Mouse (Mus musculus) stomach, postnatal 0 days (tissue): ENCODE results near the gene Ube2h. TPM values are rescaled to one million over a fixed set of nuclear protein-coding genes. Genes with fewer than 3 reads are reported as not detected.

ENCODE experiments used
- ATAC-seq: fragments of 200-750 bp; cut with Nextera tagmentation; 2 replicates; pipeline ENCODE4 v1.8.0; 2017; ENCODE audit not compliant: low FRiP score, low TSS enrichment
- DNase-seq: peaks from one replicate; pipeline ENCODE4 v3.0.0-alpha.2; 2016; ENCODE audit warnings: low spot score
- H3K27ac ChIP-seq: fragments of 300-500 bp; sonication (generic); replicated peaks from 2 replicates; pipeline ENCODE4 v1.5.1; 2014; ENCODE audit warnings: mild to moderate bottlenecking, control low read depth
- H3K27me3 ChIP-seq: fragments of 300-500 bp; sonication (generic); 2 replicates; pipeline ENCODE4 v1.6.1; 2014; ENCODE audit warnings: low read length; ENCODE audit not compliant: control insufficient read depth, insufficient read depth
- H3K36me3 ChIP-seq: fragments of 300-500 bp; sonication (generic); 2 replicates; pipeline ENCODE4 v1.6.1; 2014; ENCODE audit warnings: low read length, mixed read lengths; ENCODE audit not compliant: control insufficient read depth, insufficient read depth
- H3K4me1 ChIP-seq: fragments of 300-500 bp; sonication (generic); replicated peaks from 2 replicates; pipeline ENCODE4 v1.6.1; 2014; ENCODE audit warnings: antibody characterized with exemption; ENCODE audit not compliant: control insufficient read depth, insufficient read depth
- H3K4me2 ChIP-seq: fragments of 300-500 bp; sonication (generic); replicated peaks from 2 replicates; pipeline ENCODE4 v1.6.1; 2014; ENCODE audit warnings: low read depth, mild to moderate bottlenecking, control low read depth, moderate library complexity
- H3K4me3 ChIP-seq: fragments of 300-500 bp; sonication (generic); 2 replicates; pipeline ENCODE4 v1.5.1; 2014; ENCODE audit warnings: low read depth, low read length, control low read depth
- H3K9ac ChIP-seq: fragments of 300-500 bp; sonication (generic); 2 replicates; pipeline ENCODE4 v1.6.1; 2014; ENCODE audit warnings: mild to moderate bottlenecking, low read length, control low read depth, mixed read lengths
- H3K9me3 ChIP-seq: fragments of 300-500 bp; sonication (generic); 2 replicates; pipeline ENCODE4 v1.6.1; 2016; ENCODE audit warnings: low read length; ENCODE audit not compliant: control insufficient read depth
- CTCF ChIP-seq: IDR thresholded peaks from 2 replicates; pipeline ENCODE4 v1.5.1; 2016; ENCODE audit warnings: antibody characterized with exemption, low read depth, mild to moderate bottlenecking, moderate library complexity
- EP300 ChIP-seq: optimal IDR thresholded peaks from 2 replicates; pipeline ENCODE3; 2016; ENCODE audit warnings: antibody characterized with exemption
- WGBS: fragments of 180-500 bp; shearing (Covaris S2); extraction: QIAGEN DNeasy Blood & Tissue Kit; methylation state at CpG from one replicate; pipeline ENCODE4 v1.1.7; 2014; 5-methylcytosine and 5-hydroxymethylcytosine counted together
- polyA plus RNA-seq: library from polyadenylated mRNA; unstranded; fragments of >200 nt; fragmentation: Nextera tagmentation; extraction: Ambion mirVana; gene quantifications from 2 replicates; pipeline ENCODE4 v1.2.1, GENCODE M21; 2015

Gene Ube2h
- polyA plus RNA-seq, 1 experiment from 2014 or later = 25.2 TPM

GRCm38 (mm10) chr6:30228921-30229320, 75.4 kb downstream of the Ube2h start:
- ATAC-seq (no peak), DNase-seq (no peak)
- H3K9me3 ChIP-seq = no peaks in the 10 kb centered on the region
- 77% methylated on average over 2 of the region's 2 CpGs for WGBS
- no peak for TF ChIP-seq CTCF
- TF ChIP-seq EP300 = no peak
- no peak overlapping the region for H3K4me3 ChIP-seq
- no peak overlapping the region for H3K4me2 ChIP-seq
- H3K9ac ChIP-seq = no peak overlapping the region
- no peaks in the 10 kb centered on the region for H3K36me3 ChIP-seq
- H3K4me1 ChIP-seq = no peaks in the 10 kb centered on the region
- no peaks in the 10 kb centered on the region for H3K27me3 ChIP-seq
- H3K27ac ChIP-seq = no peak overlapping the region

- Histone ChIP-seq H3K9me3 (no peaks in the 10 kb centered on the region), H3K27me3 (no peaks in the 10 kb centered on the region), H3K9ac (no peak overlapping the region), H3K4me1 (no peaks in the 10 kb centered on the region), H3K4me3 (no peak overlapping the region), H3K36me3 (no peaks in the 10 kb centered on the region), H3K27ac (no peak overlapping the region), H3K4me2 (no peak overlapping the region)
- TF ChIP-seq CTCF = no peak
- no peak for TF ChIP-seq EP300
- DNase-seq (no peak), ATAC-seq (0 out of 2 replicates have a peak, but pooled peaks have one; percentile 61)
- 76% methylated on average over 5 of the region's 5 CpGs for WGBS
Measured at GRCm38 (mm10) chr6:30228353-30228752, 76.0 kb downstream of the Ube2h start.

GRCm38 (mm10) chr6:30226971-30227700, 77.2 kb downstream of the Ube2h start:
- no peak for DNase-seq
- H3K4me2 ChIP-seq = no peak overlapping the region
- TF ChIP-seq EP300 = no peak
- no peak for ATAC-seq
- no peak overlapping the region for H3K9ac ChIP-seq
- H3K4me3 ChIP-seq = no peak overlapping the region
- no peaks in the 10 kb centered on the region for H3K4me1 ChIP-seq
- WGBS = 84% methylated on average over 7 of the region's 7 CpGs
- H3K36me3 ChIP-seq = no peaks in the 10 kb centered on the region
- no peaks in the 10 kb centered on the region for H3K9me3 ChIP-seq
- no peaks in the 10 kb centered on the region for H3K27me3 ChIP-seq
- no peak overlapping the region for H3K27ac ChIP-seq

DNA sequence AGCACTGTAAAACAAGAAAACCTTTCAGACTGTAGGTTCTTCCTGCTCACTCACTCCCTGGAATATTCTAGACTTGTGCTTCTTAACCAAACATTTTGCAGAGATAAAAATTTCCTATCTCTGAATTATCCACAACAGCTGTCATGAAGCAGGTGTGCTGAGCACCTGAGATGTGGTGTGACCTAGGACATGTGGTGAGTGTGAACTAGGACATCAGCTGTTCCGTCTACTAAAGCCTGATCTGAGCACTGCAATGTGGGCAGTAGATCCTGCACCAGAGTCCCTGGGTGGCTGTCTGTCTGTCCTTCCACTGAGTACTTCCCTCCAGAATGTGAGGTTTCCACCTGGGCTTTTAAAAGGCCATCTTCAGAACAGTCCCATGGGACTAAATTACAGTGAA, 79.6 kb downstream of the Ube2h start:
- H3K9me3 ChIP-seq = no peaks in the 10 kb centered on the region
- 91% methylated on average over 1 of the region's 1 CpGs for WGBS
- no peak for ATAC-seq
- no peaks in the 10 kb centered on the region for H3K4me1 ChIP-seq
- H3K36me3 ChIP-seq = peaks cover 10% of the 10 kb centered on the region
- H3K27ac ChIP-seq = no peak overlapping the region
- TF ChIP-seq CTCF (no peak), EP300 (no peak)
- no peak overlapping the region for H3K4me3 ChIP-seq
- no peak overlapping the region for H3K4me2 ChIP-seq
- no peak overlapping the region for H3K9ac ChIP-seq
- H3K27me3 ChIP-seq = no peaks in the 10 kb centered on the region
- no peak for DNase-seq

DNA sequence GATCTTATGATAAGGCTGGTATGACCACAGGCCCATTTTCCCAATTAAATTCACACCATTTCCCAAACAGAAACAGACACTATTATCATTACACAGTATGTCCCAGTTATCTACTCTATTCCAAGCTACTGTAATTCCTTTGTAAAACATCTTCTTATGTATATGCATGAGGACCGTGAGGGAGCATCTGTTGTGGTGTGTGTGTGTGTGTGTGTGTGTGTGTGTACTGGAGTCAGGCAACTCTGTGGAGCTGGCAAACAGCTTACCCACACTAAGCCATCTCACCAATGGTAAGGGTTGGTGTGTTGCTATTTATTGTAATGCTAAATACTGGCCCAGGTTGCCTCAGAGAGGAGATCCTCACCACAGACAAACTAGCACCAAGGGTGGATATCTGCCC, 82.0 kb downstream of the Ube2h start:
- no peak for DNase-seq
- Histone ChIP-seq H3K9me3 (no peaks in the 10 kb centered on the region), H3K27me3 (no peaks in the 10 kb centered on the region), H3K9ac (no peak overlapping the region), H3K4me2 (no peak overlapping the region), H3K27ac (no peak overlapping the region), H3K4me1 (no peaks in the 10 kb centered on the region), H3K4me3 (no peak overlapping the region), H3K36me3 (peaks cover 13% of the 10 kb centered on the region)
- TF ChIP-seq EP300 (no peak), CTCF (no peak)
- WGBS = 68% methylated on average over 1 of the region's 1 CpGs
- no peak for ATAC-seq

GRCm38 (mm10) chr6:30217581-30217980, 86.8 kb downstream of the Ube2h start:
- WGBS = 83% methylated on average over 3 of the region's 3 CpGs
- H3K36me3 ChIP-seq = peaks cover 18% of the 10 kb centered on the region
- ATAC-seq (no peak), DNase-seq (no peak)
- no peak overlapping the region for H3K4me3 ChIP-seq
- no peaks in the 10 kb centered on the region for H3K4me1 ChIP-seq
- no peak overlapping the region for H3K27ac ChIP-seq
- H3K27me3 ChIP-seq = no peaks in the 10 kb centered on the region
- H3K9me3 ChIP-seq = no peaks in the 10 kb centered on the region
- H3K4me2 ChIP-seq = no peak overlapping the region
- TF ChIP-seq EP300 = no peak
- TF ChIP-seq CTCF = no peak
- H3K9ac ChIP-seq = no peak overlapping the region
